Mouse (Mus musculus) small intestine, adult 10 weeks (tissue): ENCODE results near the gene Muc4. TPM values are rescaled to one million over a fixed set of nuclear protein-coding genes. Genes with fewer than 3 reads are reported as not detected.

Experiments used
- polyA plus RNA-seq: library from polyadenylated mRNA; stranded (reverse); fragments of 350-450 nt; fragmentation: Illumina TruSeq; extraction: RNeasy Lipid Tissue Mini Kit (QIAGEN cat#74804); gene quantifications from one replicate; pipeline ENCODE4 v1.2.3, GENCODE M21; 2014; ENCODE audit warnings: low replicate concordance

Gene Muc4
- 12.5 TPM for polyA plus RNA-seq

GRCm38 (mm10) chr16:32735586-32735985, at the start of gene Muc4:
Gene Muc4 (plus strand): TSS chr16:32735886.

DNA sequence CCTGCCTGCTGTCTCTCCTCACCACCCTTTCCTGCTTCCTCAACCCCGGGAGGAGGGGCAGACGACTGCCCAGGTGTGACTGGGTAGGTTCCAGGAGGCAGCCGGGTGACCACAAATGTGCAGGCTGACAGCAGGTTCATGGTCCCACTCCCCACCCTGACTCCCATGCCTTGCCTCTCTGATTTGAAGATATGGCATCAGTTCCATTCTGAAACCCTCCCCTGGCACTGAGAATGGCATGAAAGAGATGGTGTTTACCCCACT, 61.7 kb downstream of the Muc4 start, which contains the start of gene Muc20:
Gene Muc20, minus strand, starts transcription at position 10 of the 264 bp plus-strand sequence.

DNA sequence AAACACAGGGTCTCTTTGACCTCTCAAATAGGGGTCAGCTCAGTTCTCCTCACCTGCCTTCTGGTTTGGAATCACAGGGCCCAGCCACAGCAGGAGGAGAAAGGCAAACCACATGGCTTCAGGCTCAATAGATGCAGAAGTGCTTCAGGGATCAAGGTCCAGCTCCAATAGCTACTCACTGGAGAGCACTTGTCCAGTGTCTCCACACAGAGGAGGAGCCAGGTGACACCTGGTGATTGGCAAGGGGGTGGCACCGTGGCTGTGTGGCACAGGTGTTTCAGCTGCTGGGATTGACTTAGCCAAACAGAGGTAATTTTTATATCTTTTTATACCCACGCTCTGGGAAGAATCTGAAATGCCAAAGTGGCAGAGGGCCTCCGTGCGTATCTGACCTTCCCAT, 74.6 kb downstream of the Muc4 start, which contains the start of gene Smbd1:
Gene Smbd1, minus strand, starts transcription at position 157 of the 400 bp plus-strand sequence.

Other genes with a start within 250 kb of the Muc4 start
- gene Slc51a, start 248.0 kb upstream of the Muc4 start, polyA plus RNA-seq = 9.4 TPM
- gene Zdhhc19, start 239.6 kb upstream of the Muc4 start, polyA plus RNA-seq = not detected
- gene Tfrc, start 127.0 kb upstream of the Muc4 start, polyA plus RNA-seq = 330 TPM
- gene Tnk2, start 92.0 kb upstream of the Muc4 start, polyA plus RNA-seq = 0.37 TPM
- gene Muc20, start 61.5 kb downstream of the Muc4 start, polyA plus RNA-seq = not detected
- not detected for gene Smbd1, start 74.6 kb downstream of the Muc4 start, polyA plus RNA-seq
- 86.4 TPM for gene Fyttd1, start 141.6 kb downstream of the Muc4 start, polyA plus RNA-seq
- 10.1 TPM for gene Rubcn, start 141.9 kb downstream of the Muc4 start, polyA plus RNA-seq
- gene Lrch3, start 178.2 kb downstream of the Muc4 start, polyA plus RNA-seq = 19.9 TPM